Mouse (Mus musculus): ENCODE measurements at regions not wholly inside any gene's neighbourhood (a gene's known extent, or its start where the extent isn't known, plus 50 kb on each side); places are given as distances from the start of the nearest gene placed in this dataset.

DNA sequence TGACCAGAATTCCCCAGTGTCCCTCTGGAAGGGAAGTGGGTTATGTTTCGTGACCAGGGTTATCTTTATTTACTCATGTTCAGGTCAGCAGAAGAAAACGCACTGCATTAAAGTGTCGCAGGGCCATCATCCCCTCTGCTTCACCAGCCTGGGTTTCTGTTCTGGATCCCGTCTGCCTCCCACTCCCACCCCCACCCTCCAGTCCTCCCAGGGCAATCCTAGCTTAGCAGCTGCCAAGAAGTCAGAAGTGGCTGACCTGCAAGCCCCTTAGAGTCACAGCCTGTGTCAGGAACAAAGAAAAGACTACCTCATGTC is 155.4 kb upstream of the Npvf start:
- TF ChIP-seq CTCF (IDR thresholded peaks at IDR 0.05; ENCODE audit: extremely low read depth, insufficient read depth, insufficient read length, insufficient replicate concordance) (no peak), POLR2A (IDR thresholded peaks at IDR 0.05; ENCODE audit: low read depth, low read length) (no peak)
